Mouse (Mus musculus): Measurements from ENCODE around the gene Tex46.
A peak's percentile ranks its signal among the peaks of the same experiment; 100 is the strongest.

Gene Tex46

GRCm38 (mm10) chr4:136610387-136610856 is at the start of gene Tex46:
Gene Tex46, plus strand, starts transcription at chr4:136610437.
- no peak for DNase-seq

- DNase-seq, result no peak
These were observed 47.5 kb upstream of the Tex46 start for GRCm38 (mm10) chr4:136562755-136563154.

GRCm38 (mm10) chr4:136568629-136569028 is 41.6 kb upstream of the Tex46 start:
- DNase-seq, result no peak

- no peak for DNase-seq
These were observed 40.2 kb upstream of the Tex46 start for GRCm38 (mm10) chr4:136569998-136570397.

- no peak for DNase-seq
These were observed 28.4 kb upstream of the Tex46 start for GRCm38 (mm10) chr4:136581885-136582284.

GRCm38 (mm10) chr4:136587221-136587827 is 22.9 kb upstream of the Tex46 start:
- DNase-seq, result no peak

GRCm38 (mm10) chr4:136588003-136588402 is 22.2 kb upstream of the Tex46 start:
- DNase-seq, result no peak

GRCm38 (mm10) chr4:136592111-136592510 is 18.1 kb upstream of the Tex46 start:
- DNase-seq, result no peak

- DNase-seq, result no peak
These were observed 16.2 kb upstream of the Tex46 start for GRCm38 (mm10) chr4:136594006-136594405.

- DNase-seq, result no peak
These were observed 15.0 kb upstream of the Tex46 start for GRCm38 (mm10) chr4:136595221-136595620.

GRCm38 (mm10) chr4:136598268-136598876 is 11.9 kb upstream of the Tex46 start:
- DNase-seq, result no peak

GRCm38 (mm10) chr4:136599869-136600268 is 10.4 kb upstream of the Tex46 start:
- DNase-seq, result no peak

- DNase-seq, result no peak
These were observed 9.7 kb upstream of the Tex46 start for GRCm38 (mm10) chr4:136600536-136600935.

- DNase-seq, result peak; percentile 58
These were observed 8.8 kb upstream of the Tex46 start for GRCm38 (mm10) chr4:136601476-136601875.

GRCm38 (mm10) chr4:136602018-136602554 is 8.2 kb upstream of the Tex46 start:
- peak; percentile 28 for DNase-seq

GRCm38 (mm10) chr4:136602568-136602967 is 7.7 kb upstream of the Tex46 start, which contains the start of gene Kdm1a:
Gene Kdm1a, minus strand, starts transcription at chr4:136602723.
- DNase-seq, result peak; percentile 98

- DNase-seq, result no peak
These were observed 4.3 kb upstream of the Tex46 start for GRCm38 (mm10) chr4:136605756-136606485.

- no peak for DNase-seq
These were observed 3.4 kb downstream of the Tex46 start for GRCm38 (mm10) chr4:136613657-136614056.

- peak; percentile 64 for DNase-seq
These were observed 11.1 kb downstream of the Tex46 start for GRCm38 (mm10) chr4:136621336-136621735.

GRCm38 (mm10) chr4:136621956-136622355 is 11.7 kb downstream of the Tex46 start:
- DNase-seq, result no peak

- DNase-seq, result no peak
These were observed 12.2 kb downstream of the Tex46 start, which contains the start of gene Lactbl1 for GRCm38 (mm10) chr4:136622388-136622787. Gene Lactbl1, plus strand, starts transcription at chr4:136622621.

- DNase-seq, result no peak
These were observed 16.4 kb downstream of the Tex46 start for GRCm38 (mm10) chr4:136626590-136626989.

GRCm38 (mm10) chr4:136631237-136631994 is 21.2 kb downstream of the Tex46 start:
- peak; percentile 40 for DNase-seq

Measured in lung, postnatal 14 days (tissue).